In genomic region chr2:160954541-160954940, GRCm38 (mm10) we compare ENCODE assay signal across 30 mouse cellular contexts. TPM values are rescaled to one million over a fixed set of nuclear protein-coding genes. Genes with fewer than 3 reads are reported as not detected.
"Had no signal": no experiment of that assay in that cellular context is flagged by ENCODE, and none has a peak within 500 bp of the region (broad histone marks: within the 10 kb centered on the region; RNA-seq: fewer than 3 reads in every experiment).

No protein-coding gene starts in this region.

- DNase-seq: gastrocnemius, postnatal 10 days; gastrocnemius, postnatal 25 days; heart, adult 2 months; heart, postnatal 14 days; heart, postnatal 36 days; kidney, adult 2 months; kidney, adult 9 months; kidney, postnatal 14 days; kidney, postnatal 36 days; layer of hippocampus, postnatal 36 days; left cerebral cortex, postnatal 4 days had no signal

- ATAC-seq: hindbrain, embryonic 16.5 days; inflammation-experienced regulatory T-cells, adult 6 months; intestine, embryonic 15.5 days; intestine, postnatal 0 days; liver, embryonic 12.5 days had no signal

- H3K4me3 ChIP-seq: gastrocnemius, adult 2 months; heart, adult 2 months; heart, embryonic 13.5 days; heart, embryonic 15.5 days; hindbrain, embryonic 10.5 days; hindbrain, embryonic 12.5 days; intestine, embryonic 15.5 days; kidney, embryonic 15.5 days; limb, embryonic 13.5 days; limb, embryonic 15.5 days; liver, embryonic 12.5 days had no signal

- H3K27ac ChIP-seq: heart, adult 2 months; heart, embryonic 13.5 days; heart, embryonic 15.5 days; hindbrain, embryonic 10.5 days; hindbrain, embryonic 12.5 days; hindbrain, embryonic 14.5 days; intestine, embryonic 15.5 days; kidney, embryonic 15.5 days; kidney, postnatal 0 days; limb, embryonic 13.5 days; limb, embryonic 15.5 days; liver, embryonic 12.5 days; liver, embryonic 14.5 days had no signal

RNA-seq across cellular contexts. Expression of gene Emilin3, which starts 42.4 kb away (rescaled TPM):
- total RNA-seq: granulocyte monocyte progenitor cell, adult 5-6 weeks; liver, adult 2 months had no signal
- polyA plus RNA-seq: inflammation-experienced regulatory T-cells, adult 6 months; kidney, adult 2 months; large intestine, adult 2 months; liver, adult 2 months had no signal
